In genomic region chr14:10079062-10079461, GRCm38 (mm10) we compare ENCODE assay signal across 17 mouse cellular contexts.
"Had no signal": no experiment of that assay in that cellular context is flagged by ENCODE, and none has a peak within 500 bp of the region (broad histone marks: within the 10 kb centered on the region; RNA-seq: fewer than 3 reads in every experiment).

No protein-coding gene starts in this region.

- H3K4me1 ChIP-seq: lung, embryonic 15.5 days; megakaryocyte, embryonic 14.5 days; midbrain, embryonic 13.5 days; midbrain, embryonic 15.5 days; neural tube, embryonic 12.5 days; stomach, embryonic 15.5 days had no signal

- H3K9ac ChIP-seq: lung, embryonic 15.5 days; midbrain, embryonic 13.5 days; midbrain, embryonic 15.5 days; neural tube, embryonic 12.5 days; stomach, embryonic 15.5 days had no signal

- H3K27ac ChIP-seq: lung, embryonic 15.5 days; macrophage; midbrain, embryonic 13.5 days; midbrain, embryonic 15.5 days; neural tube, embryonic 12.5 days; stomach, embryonic 15.5 days; stomach, postnatal 0 days had no signal

- H3K27me3 ChIP-seq: lung, embryonic 15.5 days; megakaryocyte, embryonic 14.5 days; midbrain, embryonic 13.5 days; midbrain, embryonic 15.5 days; neural tube, embryonic 12.5 days; stomach, embryonic 15.5 days had no signal

- H3K4me2 ChIP-seq: lung, embryonic 15.5 days; midbrain, embryonic 11.5 days; midbrain, embryonic 13.5 days; midbrain, embryonic 15.5 days; neural tube, embryonic 12.5 days; stomach, embryonic 15.5 days had no signal

- ATAC-seq: lung, postnatal 0 days; midbrain, embryonic 13.5 days; midbrain, embryonic 15.5 days had no signal

- H3K36me3 ChIP-seq: lung, embryonic 15.5 days; midbrain, embryonic 13.5 days; midbrain, embryonic 15.5 days; neural tube, embryonic 12.5 days; stomach, embryonic 15.5 days had no signal

- DNase-seq: lung, adult 2 months; lung, postnatal 14 days; lung, postnatal 36 days; right cerebral cortex, postnatal 14 days; thymus, adult 2 months; thymus, postnatal 25 days; thymus, postnatal 4 days had no signal

- H3K4me3 ChIP-seq: lung, embryonic 15.5 days; megakaryocyte, embryonic 14.5 days; midbrain, embryonic 13.5 days; midbrain, embryonic 15.5 days; neural tube, embryonic 12.5 days; stomach, embryonic 15.5 days had no signal

- H3K9me3 ChIP-seq: lung, embryonic 15.5 days; megakaryocyte, embryonic 14.5 days; midbrain, embryonic 13.5 days; midbrain, embryonic 15.5 days; neural tube, embryonic 12.5 days; stomach, embryonic 15.5 days had no signal
